Mouse (Mus musculus) cortical plate, adult 2 months (tissue): ENCODE data around the gene Jade1.

Source experiments
- CTCF ChIP-seq: fragments of 200-500 bp; IDR thresholded peaks from 2 replicates; pipeline ENCODE4 v1.5.1; 2011; ENCODE audit warnings: mild to moderate bottlenecking, control low read depth, low read length; ENCODE audit not compliant: insufficient read depth; ENCODE audit errors: extremely low read depth
- POLR2A ChIP-seq: fragments of 200-500 bp; IDR thresholded peaks from 2 replicates; pipeline ENCODE4 v1.6.1; 2011; ENCODE audit warnings: mild to moderate bottlenecking, low read length, control low read depth; ENCODE audit not compliant: insufficient read depth; ENCODE audit errors: extremely low read depth

DNA sequence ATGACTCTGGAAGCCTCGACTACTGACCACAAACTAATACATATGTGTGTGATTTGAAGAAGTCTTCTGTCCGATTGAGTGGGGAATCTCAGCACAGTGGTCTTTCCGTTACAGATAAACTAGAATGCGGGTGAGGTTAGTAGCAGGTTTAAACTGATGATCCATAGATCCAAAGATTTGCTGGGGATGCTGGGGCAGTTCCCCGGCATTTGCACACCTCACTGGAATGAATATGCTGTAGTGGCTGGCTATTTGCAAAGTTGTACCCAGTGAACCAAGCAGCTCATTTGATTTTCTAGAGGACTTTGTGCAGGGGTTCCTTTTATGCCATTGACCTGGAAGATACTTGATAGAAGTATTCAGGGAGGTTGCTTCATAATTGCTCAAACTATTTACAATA is 53.5 kb downstream of the Jade1 start:
- no peak for TF ChIP-seq CTCF
- TF ChIP-seq POLR2A: no peak
